8 mouse cellular contexts compared by ENCODE assay signal in genomic region chr5:8424116-8424515, GRCm38 (mm10). TPM values are rescaled to one million over a fixed set of nuclear protein-coding genes. Genes with fewer than 3 reads are reported as not detected.
A peak's percentile ranks its signal among the peaks of the same experiment; 100 is the strongest.
DNase-seq lines count a peak whose midpoint lies in the region; ATAC-seq lines count a peak whose summit lies in the region.

No protein-coding gene starts in this region.

- no peaks in the 10 kb centered on the region for H3K27me3 ChIP-seq in heart, embryonic 13.5 days (replicated peaks)
- H3K27me3 ChIP-seq in hindbrain, embryonic 14.5 days (ENCODE audit: control insufficient read depth, insufficient read depth, low read length), result no peaks in the 10 kb centered on the region
- no peaks in the 10 kb centered on the region for H3K27me3 ChIP-seq in midbrain, embryonic 15.5 days (replicated peaks)

- H3K36me3 ChIP-seq in heart, embryonic 13.5 days, result peaks cover 13% of the 10 kb centered on the region
- H3K36me3 ChIP-seq in hindbrain, embryonic 14.5 days (replicated peaks; ENCODE audit: control insufficient read depth, insufficient read depth), result 0 out of 2 replicates have a peak, but pooled peaks cover 3% of the 10 kb centered on the region
- no peaks in the 10 kb centered on the region for H3K36me3 ChIP-seq in midbrain, embryonic 15.5 days (replicated peaks)

- H3K4me1 ChIP-seq in heart, embryonic 13.5 days, result peaks cover 19% of the 10 kb centered on the region
- H3K4me1 ChIP-seq in hindbrain, embryonic 14.5 days (replicated peaks; ENCODE audit: control insufficient read depth, insufficient read depth, low read length), result peaks cover 12% of the 10 kb centered on the region
- H3K4me1 ChIP-seq in midbrain, embryonic 15.5 days, result peaks cover 11% of the 10 kb centered on the region

- peak overlapping the region; percentile 84 for H3K4me3 ChIP-seq in heart, embryonic 13.5 days
- peak overlapping the region; percentile 84 for H3K4me3 ChIP-seq in hindbrain, embryonic 14.5 days (replicated peaks; ENCODE audit: low read length)
- peak overlapping the region; percentile 94 for H3K4me3 ChIP-seq in midbrain, embryonic 15.5 days

- H3K27ac ChIP-seq in heart, embryonic 13.5 days (replicated peaks), result no peak overlapping the region
- H3K27ac ChIP-seq in hindbrain, embryonic 14.5 days, result no peak overlapping the region
- H3K27ac ChIP-seq in midbrain, embryonic 15.5 days, result no peak overlapping the region

- H3K9me3 ChIP-seq in heart, embryonic 13.5 days, result no peaks in the 10 kb centered on the region
- no peaks in the 10 kb centered on the region for H3K9me3 ChIP-seq in hindbrain, embryonic 14.5 days (ENCODE audit: control insufficient read depth, low read length)
- H3K9me3 ChIP-seq in midbrain, embryonic 15.5 days, result no peaks in the 10 kb centered on the region

- ATAC-seq in heart, embryonic 13.5 days (ENCODE audit: extremely low read depth, insufficient number of reproducible peaks, low FRiP score, low TSS enrichment), result no peak
- no peak for ATAC-seq in hindbrain, embryonic 14.5 days (ENCODE audit: low FRiP score)
- ATAC-seq in midbrain, embryonic 15.5 days (replicated peaks), result no peak

- 28% methylated on average over 7 of the region's 7 CpGs for WGBS in heart, embryonic 13.5 days
- 12% methylated on average over 7 of the region's 7 CpGs for WGBS in hindbrain, embryonic 14.5 days
- WGBS in midbrain, embryonic 15.5 days, result 16% methylated on average over 7 of the region's 7 CpGs

- no peak for DNase-seq in heart, adult 18-20 months
- peak; percentile 3 for DNase-seq in brain, adult 2 months (ENCODE audit: low read depth, low spot score)
- DNase-seq in hindbrain, embryonic 14.5 days (ENCODE audit: low spot score), result no peak
- no peak for DNase-seq in gastrocnemius, postnatal 25 days
- no peak for DNase-seq in layer of hippocampus, adult 11-12 months (ENCODE audit: low spot score)
- DNase-seq in kidney, postnatal 10 days, result no peak

- H3K9ac ChIP-seq in heart, embryonic 13.5 days, result peak overlapping the region; percentile 82
- peak overlapping the region; percentile 82; the same call in 1 of the 2 replicates for H3K9ac ChIP-seq in hindbrain, embryonic 14.5 days
- H3K9ac ChIP-seq in midbrain, embryonic 15.5 days, result no peak overlapping the region

- peak overlapping the region; percentile 84 for H3K4me2 ChIP-seq in heart, embryonic 13.5 days
- peak overlapping the region; percentile 87 for H3K4me2 ChIP-seq in hindbrain, embryonic 14.5 days (replicated peaks)
- H3K4me2 ChIP-seq in midbrain, embryonic 15.5 days, result peak overlapping the region; percentile 94

RNA-seq across cellular contexts. Expression of gene Slc25a40, which starts 1.5 kb away (rescaled TPM):
- 10.6 and 11.5 TPM in 2 replicates for polyA plus RNA-seq in heart, embryonic 13.5 days (2015; fragmentation: Nextera tagmentation; extraction: Ambion mirVana)
- 1 to 10 TPM; 7.9 to 8.6 TPM for total RNA-seq in heart, adult 18-20 months (2021)
- 8.1 and 8.5 TPM in 2 replicates for polyA plus RNA-seq in hindbrain, embryonic 14.5 days (2014; fragmentation: Nextera tagmentation; extraction: Ambion mirVana)
- polyA plus RNA-seq in midbrain, embryonic 15.5 days (2015; fragmentation: Nextera tagmentation; extraction: Ambion mirVana), result 7.2 and 7.4 TPM in 2 replicates
- total RNA-seq in gastrocnemius, postnatal 25 days (2021), result 1 to 10 TPM; 3.7 to 4.1 TPM

RNA-seq across cellular contexts. Expression of gene Dbf4, which starts 1.6 kb away (rescaled TPM):
- 26.6 and 27.5 TPM in 2 replicates for polyA plus RNA-seq in heart, embryonic 13.5 days (2015; fragmentation: Nextera tagmentation; extraction: Ambion mirVana)
- 1 to 10 TPM; 1.2 TPM for total RNA-seq in heart, adult 18-20 months (2021)
- polyA plus RNA-seq in hindbrain, embryonic 14.5 days (2014; fragmentation: Nextera tagmentation; extraction: Ambion mirVana), result 13.3 and 13.9 TPM in 2 replicates
- polyA plus RNA-seq in midbrain, embryonic 15.5 days (2015; fragmentation: Nextera tagmentation; extraction: Ambion mirVana), result 9.6 and 9.7 TPM in 2 replicates
- under 1 TPM; 0.59 to 0.96 TPM for total RNA-seq in gastrocnemius, postnatal 25 days (2021)

RNA-seq across cellular contexts. Expression of gene Adam22, which starts 56.2 kb away (rescaled TPM):
- 6.9 TPM in 2 replicates for polyA plus RNA-seq in heart, embryonic 13.5 days (2015; fragmentation: Nextera tagmentation; extraction: Ambion mirVana)
- total RNA-seq in heart, adult 18-20 months (2021), result 1 to 10 TPM; 5.1 to 5.7 TPM
- 55.6 and 56.0 TPM in 2 replicates for polyA plus RNA-seq in hindbrain, embryonic 14.5 days (2014; fragmentation: Nextera tagmentation; extraction: Ambion mirVana)
- 42.9 and 47.2 TPM in 2 replicates for polyA plus RNA-seq in midbrain, embryonic 15.5 days (2015; fragmentation: Nextera tagmentation; extraction: Ambion mirVana)
- 1 to 10 TPM; 1.3 to 2.3 TPM for total RNA-seq in gastrocnemius, postnatal 25 days (2021)
